Mouse (Mus musculus): Measurements from ENCODE around the gene Mrpl57. TPM values are rescaled to one million over a fixed set of nuclear protein-coding genes. Genes with fewer than 3 reads are reported as not detected.
"Not testable (repeated sequence)": the region's sequence is repeated elsewhere in the genome, so short reads cannot be mapped to it uniquely, and the experiment has no call there.

Mrpl57 gene
- polyA plus RNA-seq, 1 experiment from 2014 or later: 123 TPM

DNA sequence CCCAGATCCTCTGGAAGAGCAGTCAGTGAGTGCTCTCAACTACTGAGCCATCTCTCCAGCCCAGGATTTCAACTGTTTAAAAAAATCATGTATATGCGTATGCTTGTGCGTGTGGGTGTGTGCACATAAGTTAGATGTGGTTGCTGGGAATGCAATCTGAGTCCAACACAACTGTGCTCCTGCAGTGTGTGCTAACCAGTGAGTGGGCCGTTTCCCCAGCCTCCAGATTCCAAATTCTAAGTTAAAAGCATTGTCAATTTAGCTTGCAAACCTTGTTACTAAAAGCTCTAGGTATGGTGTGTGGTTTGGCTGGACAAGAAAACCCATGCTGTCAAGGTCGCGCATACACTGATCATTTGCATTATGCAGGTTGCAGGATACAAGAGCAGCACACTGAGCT lies 14.2 kb upstream of the Mrpl57 start:
- H3K9ac ChIP-seq: no peak overlapping the region
- no peak overlapping the region for H3K4me2 ChIP-seq
- WGBS: 94% methylated on average over 5 of the region's 5 CpGs
- H3K27ac ChIP-seq (replicated peaks): no peak overlapping the region
- peaks cover 95% of the 10 kb centered on the region for H3K36me3 ChIP-seq
- no peak overlapping the region for H3K4me3 ChIP-seq
- peaks cover 3% of the 10 kb centered on the region; the same call in 1 of the 2 replicates for H3K9me3 ChIP-seq
- no peak for ATAC-seq (ENCODE audit: extremely low read depth, insufficient number of reproducible peaks, low FRiP score, low TSS enrichment)
- no peaks in the 10 kb centered on the region for H3K4me1 ChIP-seq
- H3K27me3 ChIP-seq (replicated peaks): no peaks in the 10 kb centered on the region

DNA sequence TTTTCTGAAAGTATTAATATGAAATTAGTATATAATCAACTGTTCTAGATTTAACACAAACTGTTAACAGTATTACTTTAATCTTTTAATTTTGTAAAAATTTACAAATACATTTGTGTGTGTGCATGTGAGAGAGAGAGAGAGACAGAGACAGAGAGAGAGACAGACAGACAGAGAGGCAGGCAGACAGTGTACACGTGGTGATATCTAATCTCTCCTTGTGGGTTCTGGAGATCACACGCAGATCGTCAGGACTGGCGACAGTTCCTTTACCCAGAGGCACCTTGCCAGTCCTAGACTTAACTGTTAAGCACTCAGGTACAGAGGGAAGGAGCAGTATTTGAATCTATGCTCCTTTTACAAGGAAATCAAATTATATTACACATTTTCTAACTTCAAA lies 5.2 kb upstream of the Mrpl57 start:
- Histone ChIP-seq H3K4me1 (peaks cover 14% of the 10 kb centered on the region), H3K4me3 (no peak overlapping the region), H3K27me3 (replicated peaks) (no peaks in the 10 kb centered on the region), H3K4me2 (no peak overlapping the region), H3K9me3 (no peaks in the 10 kb centered on the region), H3K36me3 (peaks cover 74% of the 10 kb centered on the region), H3K27ac (replicated peaks) (no peak overlapping the region), H3K9ac (no peak overlapping the region)
- ATAC-seq (ENCODE audit: extremely low read depth, insufficient number of reproducible peaks, low FRiP score, low TSS enrichment): no peak
- WGBS: 38% methylated on average over 4 of the region's 4 CpGs

GRCm38 (mm10) chr14:57827284-57827683 lies 1.2 kb downstream of the Mrpl57 start:
- H3K9ac ChIP-seq: peak overlapping the region; percentile 95
- 58% methylated on average over 1 of the region's 1 CpGs for WGBS
- peak overlapping the region; percentile 85 for H3K4me2 ChIP-seq
- no peaks in the 10 kb centered on the region for H3K27me3 ChIP-seq (replicated peaks)
- peaks cover 28% of the 10 kb centered on the region for H3K4me1 ChIP-seq
- H3K27ac ChIP-seq (replicated peaks): no peak overlapping the region
- ATAC-seq (ENCODE audit: extremely low read depth, insufficient number of reproducible peaks, low FRiP score, low TSS enrichment): no peak
- no peaks in the 10 kb centered on the region for H3K9me3 ChIP-seq
- H3K36me3 ChIP-seq: peaks cover 18% of the 10 kb centered on the region
- H3K4me3 ChIP-seq: peak overlapping the region; percentile 91

DNA sequence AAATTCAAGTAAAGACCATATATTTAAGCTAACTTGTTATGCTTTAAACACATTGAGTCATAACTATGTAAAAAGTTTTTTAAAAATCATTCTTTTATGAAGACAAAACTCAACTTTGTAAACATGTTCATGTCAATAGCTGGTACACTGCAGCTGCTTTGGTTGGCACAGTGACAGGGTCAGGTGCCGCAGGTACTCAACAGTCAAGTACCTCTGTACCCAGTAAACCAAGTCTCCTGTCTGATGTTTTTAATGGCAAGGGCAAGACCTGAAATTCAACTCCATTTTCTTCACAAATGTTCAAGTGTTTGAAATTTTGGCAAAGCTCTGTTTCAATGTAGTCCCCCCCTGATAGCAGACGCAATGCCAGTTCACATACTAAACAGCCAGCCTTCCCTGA lies 7.5 kb downstream of the Mrpl57 start:
- WGBS: 90% methylated on average over 2 of the region's 2 CpGs
- no peak overlapping the region for H3K27ac ChIP-seq (replicated peaks)
- peaks cover 51% of the 10 kb centered on the region for H3K36me3 ChIP-seq
- H3K27me3 ChIP-seq (replicated peaks): no peaks in the 10 kb centered on the region
- H3K9ac ChIP-seq: no peak overlapping the region
- H3K4me1 ChIP-seq: no peaks in the 10 kb centered on the region
- no peaks in the 10 kb centered on the region for H3K9me3 ChIP-seq
- H3K4me2 ChIP-seq: no peak overlapping the region
- H3K4me3 ChIP-seq: no peak overlapping the region
- ATAC-seq (ENCODE audit: extremely low read depth, insufficient number of reproducible peaks, low FRiP score, low TSS enrichment): no peak

DNA sequence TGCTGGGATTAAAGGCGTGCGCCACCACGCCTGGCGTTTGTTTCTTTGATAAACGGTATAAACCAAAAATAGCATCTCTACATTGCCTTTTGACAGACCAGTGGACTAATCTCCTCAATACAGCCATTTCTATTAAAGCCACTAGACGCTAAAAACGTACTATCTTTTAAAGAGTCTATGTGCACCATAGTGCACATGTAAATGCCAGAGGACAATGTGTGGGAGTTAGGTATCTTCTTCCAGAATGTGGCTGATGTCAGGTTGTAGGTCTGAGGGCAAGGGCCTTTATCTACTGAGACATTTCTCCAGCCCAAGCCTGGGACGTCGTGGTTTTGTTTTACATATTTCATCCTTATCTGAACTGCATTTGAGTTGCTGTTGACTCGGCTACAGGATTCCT lies 9.1 kb downstream of the Mrpl57 start:
- no peak for ATAC-seq (ENCODE audit: extremely low read depth, insufficient number of reproducible peaks, low FRiP score, low TSS enrichment)
- H3K36me3 ChIP-seq: peaks cover 65% of the 10 kb centered on the region

GRCm38 (mm10) chr14:57844535-57844934 lies 18.5 kb downstream of the Mrpl57 start:
- no peak overlapping the region for H3K4me3 ChIP-seq
- 85% methylated on average over 3 of the region's 3 CpGs for WGBS
- H3K4me2 ChIP-seq: no peak overlapping the region
- H3K27me3 ChIP-seq (replicated peaks): no peaks in the 10 kb centered on the region
- H3K4me1 ChIP-seq: no peaks in the 10 kb centered on the region
- peaks cover 76% of the 10 kb centered on the region for H3K36me3 ChIP-seq
- H3K9me3 ChIP-seq: no peaks in the 10 kb centered on the region
- H3K9ac ChIP-seq: no peak overlapping the region
- no peak for ATAC-seq (ENCODE audit: extremely low read depth, insufficient number of reproducible peaks, low FRiP score, low TSS enrichment)
- H3K27ac ChIP-seq (replicated peaks): no peak overlapping the region

More for the DNA sequence above, 9.1 kb downstream of the Mrpl57 start:
- Histone ChIP-seq H3K9me3 (no peaks in the 10 kb centered on the region), H3K27me3 (replicated peaks) (no peaks in the 10 kb centered on the region), H3K4me3 (no peak overlapping the region), H3K9ac (no peak overlapping the region), H3K4me1 (no peaks in the 10 kb centered on the region), H3K27ac (replicated peaks) (no peak overlapping the region), H3K4me2 (no peak overlapping the region)
- 79% methylated on average over 10 of the region's 10 CpGs for WGBS

GRCm38 (mm10) chr14:57848061-57848460 lies 22.0 kb downstream of the Mrpl57 start:
- not testable (repeated sequence) for ATAC-seq (ENCODE audit: extremely low read depth, insufficient number of reproducible peaks, low FRiP score, low TSS enrichment)
- peaks cover 79% of the 10 kb centered on the region for H3K36me3 ChIP-seq

GRCm38 (mm10) chr14:57848646-57849045 lies 22.6 kb downstream of the Mrpl57 start:
- H3K4me2 ChIP-seq: no peak overlapping the region
- peaks cover 4% of the 10 kb centered on the region; the same call in 1 of the 2 replicates for H3K4me1 ChIP-seq
- H3K27ac ChIP-seq (replicated peaks): no peak overlapping the region
- no peaks in the 10 kb centered on the region for H3K27me3 ChIP-seq (replicated peaks)
- H3K9ac ChIP-seq: no peak overlapping the region
- H3K36me3 ChIP-seq: peaks cover 84% of the 10 kb centered on the region
- ATAC-seq (ENCODE audit: extremely low read depth, insufficient number of reproducible peaks, low FRiP score, low TSS enrichment): no peak
- 79% methylated on average over 2 of the region's 2 CpGs for WGBS
- H3K9me3 ChIP-seq: no peaks in the 10 kb centered on the region
- no peak overlapping the region for H3K4me3 ChIP-seq

More at GRCm38 (mm10) chr14:57848061-57848460, 22.0 kb downstream of the Mrpl57 start:
- H3K27me3 ChIP-seq (replicated peaks); H3K4me3 ChIP-seq; H3K4me2 ChIP-seq; H3K9ac ChIP-seq; H3K4me1 ChIP-seq; H3K27ac ChIP-seq (replicated peaks); H3K9me3 ChIP-seq: not testable (repeated sequence)
- WGBS: 80% methylated on average over 5 of the region's 5 CpGs

- ATAC-seq (ENCODE audit: extremely low read depth, insufficient number of reproducible peaks, low FRiP score, low TSS enrichment): no peak
- Histone ChIP-seq H3K4me2 (no peak overlapping the region), H3K9ac (no peak overlapping the region), H3K27ac (replicated peaks) (no peak overlapping the region), H3K4me1 (peaks cover 4% of the 10 kb centered on the region; the same call in 1 of the 2 replicates), H3K27me3 (replicated peaks) (no peaks in the 10 kb centered on the region), H3K4me3 (no peak overlapping the region), H3K9me3 (no peaks in the 10 kb centered on the region), H3K36me3 (peaks cover 79% of the 10 kb centered on the region)
- WGBS: 80% methylated on average over 3 of the region's 3 CpGs
Observed at GRCm38 (mm10) chr14:57850330-57850729, 24.3 kb downstream of the Mrpl57 start.

- ATAC-seq (ENCODE audit: extremely low read depth, insufficient number of reproducible peaks, low FRiP score, low TSS enrichment): no peak
- Histone ChIP-seq H3K36me3 (peaks cover 76% of the 10 kb centered on the region), H3K9me3 (no peaks in the 10 kb centered on the region), H3K4me2 (no peak overlapping the region), H3K27me3 (replicated peaks) (no peaks in the 10 kb centered on the region), H3K27ac (replicated peaks) (no peak overlapping the region), H3K4me1 (peaks cover 4% of the 10 kb centered on the region; the same call in 1 of the 2 replicates), H3K4me3 (no peak overlapping the region), H3K9ac (no peak overlapping the region)
- 85% methylated on average over 2 of the region's 2 CpGs for WGBS
Observed at GRCm38 (mm10) chr14:57852961-57853360, 26.9 kb downstream of the Mrpl57 start.

GRCm38 (mm10) chr14:57856037-57856436 lies 30.0 kb downstream of the Mrpl57 start:
- not testable (repeated sequence) for H3K27me3 ChIP-seq (replicated peaks); H3K4me3 ChIP-seq; H3K27ac ChIP-seq (replicated peaks); H3K4me2 ChIP-seq; H3K9me3 ChIP-seq; H3K9ac ChIP-seq; ATAC-seq (ENCODE audit: extremely low read depth, insufficient number of reproducible peaks, low FRiP score, low TSS enrichment)
- peaks cover 75% of the 10 kb centered on the region for H3K36me3 ChIP-seq
- peaks cover 11% of the 10 kb centered on the region for H3K4me1 ChIP-seq

DNA sequence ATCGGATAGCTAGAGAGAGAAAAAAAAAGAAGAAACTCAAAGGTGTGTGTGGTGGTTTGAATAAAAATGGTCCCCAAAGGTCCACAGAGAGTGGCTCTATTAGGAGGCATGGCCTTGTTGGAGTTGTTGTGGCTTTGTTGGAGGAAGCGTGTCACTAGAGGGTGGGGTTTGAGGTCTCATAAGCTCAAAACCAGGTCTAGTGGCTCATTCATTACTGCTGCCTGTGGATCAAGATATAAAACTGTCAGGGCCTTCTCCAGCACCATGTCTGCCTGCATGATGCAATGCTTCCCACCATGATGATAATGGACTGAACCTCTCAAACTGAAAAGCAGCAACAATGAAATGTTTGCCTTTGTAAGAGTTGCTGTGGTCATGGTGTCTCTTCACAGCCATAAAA lies 32.6 kb downstream of the Mrpl57 start:
- ATAC-seq (ENCODE audit: extremely low read depth, insufficient number of reproducible peaks, low FRiP score, low TSS enrichment): no peak
- H3K27ac ChIP-seq (replicated peaks): no peak overlapping the region
- 88% methylated on average over 2 of the region's 2 CpGs for WGBS
- H3K36me3 ChIP-seq: peaks cover 75% of the 10 kb centered on the region
- peaks cover 14% of the 10 kb centered on the region for H3K4me1 ChIP-seq
- no peak overlapping the region for H3K4me3 ChIP-seq
- H3K4me2 ChIP-seq: no peak overlapping the region
- no peak overlapping the region for H3K9ac ChIP-seq
- H3K9me3 ChIP-seq: no peaks in the 10 kb centered on the region
- H3K27me3 ChIP-seq (replicated peaks): no peaks in the 10 kb centered on the region
